8 mouse cellular contexts compared by ENCODE assay signal in genomic region chr1:93343504-93344047, GRCm38 (mm10). TPM values are rescaled to one million over a fixed set of nuclear protein-coding genes. Genes with fewer than 3 reads are reported as not detected.
DNase-seq lines count a peak whose midpoint lies in the region; ATAC-seq and TF ChIP-seq lines count a peak whose summit lies in the region.

No protein-coding gene starts in this region.

- H3K9me3 ChIP-seq in G1E (replicated peaks), result no peaks in the 10 kb centered on the region
- no peaks in the 10 kb centered on the region for H3K9me3 ChIP-seq in forebrain, embryonic 15.5 days
- no peaks in the 10 kb centered on the region for H3K9me3 ChIP-seq in lung, embryonic 14.5 days (ENCODE audit: low read depth, low read length)

- intact Hi-C loops in heart, postnatal 25 days (cut with DNase I), result loop anchor here (5.0 to 10.0 kb wide), 6 partner anchors 106 to 411 kb away; partner anchors contain the start of genes Atg4b, Capn10, Sned1 and Thap4

- peaks cover 40% of the 10 kb centered on the region for H3K4me1 ChIP-seq in G1E (ENCODE audit: insufficient read depth, low read depth, low read length)
- H3K4me1 ChIP-seq in forebrain, embryonic 15.5 days, result peaks cover 27% of the 10 kb centered on the region
- H3K4me1 ChIP-seq in lung, embryonic 14.5 days (ENCODE audit: insufficient read depth), result no peaks in the 10 kb centered on the region

- no peak for TF ChIP-seq CTCF in G1E (IDR thresholded peaks at IDR 0.05; ENCODE audit: low read depth, low read length)
- TF ChIP-seq CTCF in lung, embryonic 14.5 days (IDR thresholded peaks at IDR 0.05; ENCODE audit: low read depth), result peak; percentile 54

- H3K9ac ChIP-seq in forebrain, embryonic 15.5 days (replicated peaks), result peak overlapping the region; percentile 91
- peak overlapping the region; percentile 76 for H3K9ac ChIP-seq in lung, embryonic 14.5 days

- H3K27ac ChIP-seq in forebrain, embryonic 15.5 days (replicated peaks), result peak overlapping the region; percentile 62
- peak overlapping the region; percentile 66; the same call in 1 of the 2 replicates for H3K27ac ChIP-seq in lung, embryonic 14.5 days (ENCODE audit: low read depth)

- 0% methylated on average over 39 of the region's 39 CpGs for WGBS in forebrain, embryonic 15.5 days
- under 1% methylated on average over 39 of the region's 39 CpGs for WGBS in lung, embryonic 14.5 days

- peak overlapping the region; percentile 96 for H3K4me2 ChIP-seq in forebrain, embryonic 15.5 days (replicated peaks)
- H3K4me2 ChIP-seq in lung, embryonic 14.5 days, result peak overlapping the region; percentile 83

- no peaks in the 10 kb centered on the region for H3K27me3 ChIP-seq in G1E (ENCODE audit: insufficient read depth, low read length)
- H3K27me3 ChIP-seq in forebrain, embryonic 15.5 days, result no peaks in the 10 kb centered on the region
- H3K27me3 ChIP-seq in lung, embryonic 14.5 days (ENCODE audit: insufficient read depth, low read length), result no peaks in the 10 kb centered on the region

- H3K36me3 ChIP-seq in G1E (replicated peaks), result peaks cover 49% of the 10 kb centered on the region
- H3K36me3 ChIP-seq in forebrain, embryonic 15.5 days, result peaks cover 16% of the 10 kb centered on the region; the same call in 1 of the 2 replicates
- H3K36me3 ChIP-seq in lung, embryonic 14.5 days (ENCODE audit: insufficient read depth), result peaks cover 20% of the 10 kb centered on the region

- peak overlapping the region; percentile 81 for H3K4me3 ChIP-seq in G1E (ENCODE audit: low read depth, low read length)
- peak overlapping the region; percentile 97 for H3K4me3 ChIP-seq in forebrain, embryonic 15.5 days
- H3K4me3 ChIP-seq in lung, embryonic 14.5 days (ENCODE audit: low read depth, low read length), result peak overlapping the region; percentile 91

- ATAC-seq in G1E (ENCODE audit: extremely low read depth, insufficient number of reproducible peaks, low FRiP score, poor library complexity, severe bottlenecking), result peak; percentile 88
- peak; percentile 98 for ATAC-seq in forebrain, embryonic 15.5 days (replicated peaks)
- peak; percentile 97 for ATAC-seq in lung, embryonic 14.5 days (ENCODE audit: insufficient read depth)

- peak; percentile 100 for DNase-seq in G1E (ENCODE audit: low spot score)
- DNase-seq in cerebellum, adult 11-12 months, result peak; percentile 94
- peak; percentile 88 for DNase-seq in heart, postnatal 25 days (ENCODE audit: low spot score)
- DNase-seq in layer of hippocampus, adult 18-20 months (ENCODE audit: low spot score in 2 of 2), result peak; percentile 93 to 98
- peak; percentile 98 for DNase-seq in lung, embryonic 14.5 days
- DNase-seq in ovary, postnatal 10 days (ENCODE audit: low spot score), result peak; percentile 79
- DNase-seq in thymus, postnatal 14 days, result peak; percentile 93

RNA-seq across cellular contexts. Expression of gene Pask, which starts 0.3 kb away (rescaled TPM):
- total RNA-seq in G1E (2014; fragmentation: Nextera tagmentation), result 23.8 and 25.1 TPM in 2 replicates
- 24.6 and 29.6 TPM in 2 replicates for total RNA-seq in G1E (2017)
- 6.0 and 10.0 TPM in 2 replicates for polyA plus RNA-seq in G1E (2012)
- polyA plus RNA-seq in forebrain, embryonic 15.5 days (2015; fragmentation: Nextera tagmentation; extraction: Ambion mirVana), result 10.2 and 11.3 TPM in 2 replicates
- 1 to 10 TPM in 1 of 2 experiments, under 1 TPM in 1; 0.39 to 1.2 TPM for total RNA-seq in heart, postnatal 25 days (2021)
- total RNA-seq in layer of hippocampus, adult 18-20 months (2021), result 1 to 10 TPM; 3.5 to 6.8 TPM
- 20.0 and 20.9 TPM in 2 replicates for polyA plus RNA-seq in lung, embryonic 14.5 days (2014; fragmentation: Nextera tagmentation; extraction: Ambion mirVana)

RNA-seq across cellular contexts. Expression of gene Ppp1r7, which starts 0.9 kb away (rescaled TPM):
- total RNA-seq in G1E (2014; fragmentation: Nextera tagmentation), result 69.0 and 101 TPM in 2 replicates
- total RNA-seq in G1E (2017), result 31.2 and 37.2 TPM in 2 replicates
- 28.4 and 42.3 TPM in 2 replicates for polyA plus RNA-seq in G1E (2012)
- 56.2 and 57.5 TPM in 2 replicates for polyA plus RNA-seq in forebrain, embryonic 15.5 days (2015; fragmentation: Nextera tagmentation; extraction: Ambion mirVana)
- total RNA-seq in heart, postnatal 25 days (2021), result 10 to 100 TPM; 23.4 to 29.2 TPM
- 10 to 100 TPM; 64.8 to 77.8 TPM for total RNA-seq in layer of hippocampus, adult 18-20 months (2021)
- polyA plus RNA-seq in lung, embryonic 14.5 days (2014; fragmentation: Nextera tagmentation; extraction: Ambion mirVana), result 69.5 and 76.5 TPM in 2 replicates

RNA-seq across cellular contexts. Expression of gene Ano7, which starts 30.2 kb away (rescaled TPM):
- total RNA-seq in G1E (2014; fragmentation: Nextera tagmentation) (not detected in 2 replicates), G1E (2017) (0.11 TPM in 1 of 2 replicates, not detected in the other)
- not detected in 2 replicates for polyA plus RNA-seq in G1E (2012)
- 0.18 TPM in 2 replicates for polyA plus RNA-seq in forebrain, embryonic 15.5 days (2015; fragmentation: Nextera tagmentation; extraction: Ambion mirVana)
- not detected for total RNA-seq in heart, postnatal 25 days (2021)
- under 1 TPM in 1 of 2 experiments, not detected in 1; 0.17 TPM for total RNA-seq in layer of hippocampus, adult 18-20 months (2021)
- polyA plus RNA-seq in lung, embryonic 14.5 days (2014; fragmentation: Nextera tagmentation; extraction: Ambion mirVana), result 0.08 and 0.51 TPM in 2 replicates

RNA-seq across cellular contexts. Expression of gene Mterf4, which starts 37.9 kb away (rescaled TPM):
- total RNA-seq in G1E (2014; fragmentation: Nextera tagmentation), result 20.2 and 25.5 TPM in 2 replicates
- 58.2 and 60.5 TPM in 2 replicates for total RNA-seq in G1E (2017)
- polyA plus RNA-seq in G1E (2012), result 4.4 and 5.0 TPM in 2 replicates
- 36.2 and 38.0 TPM in 2 replicates for polyA plus RNA-seq in forebrain, embryonic 15.5 days (2015; fragmentation: Nextera tagmentation; extraction: Ambion mirVana)
- 10 to 100 TPM; 14.6 to 15.7 TPM for total RNA-seq in heart, postnatal 25 days (2021)
- total RNA-seq in layer of hippocampus, adult 18-20 months (2021), result 10 to 100 TPM; 19.1 TPM
- 27.1 and 28.2 TPM in 2 replicates for polyA plus RNA-seq in lung, embryonic 14.5 days (2014; fragmentation: Nextera tagmentation; extraction: Ambion mirVana)

Comparison
In these comparisons a context has a peak if more than half of its experiments do, and no peak if none do; other contexts are left out.
1. Peak in every context shown above with its lines: DNase-seq, ATAC-seq, H3K4me3 ChIP-seq and H3K27ac ChIP-seq.